Mouse (Mus musculus) brain, embryonic 14.5 days (tissue): ENCODE measurements around the gene Kcnc4.

Experiments used
- CTCF ChIP-seq: fragments of 200-500 bp; IDR thresholded peaks from 2 replicates; pipeline ENCODE4 v1.5.1; 2012; ENCODE audit warnings: inconsistent platforms, mild to moderate bottlenecking, moderate library complexity, borderline replicate concordance; ENCODE audit not compliant: insufficient read depth, insufficient read length; ENCODE audit errors: extremely low read depth
- POLR2A ChIP-seq: fragments of 200-500 bp; IDR thresholded peaks from 2 replicates; pipeline ENCODE4 v1.6.1; 2012; ENCODE audit warnings: mild to moderate bottlenecking, inconsistent platforms, borderline replicate concordance; ENCODE audit not compliant: poor library complexity, insufficient read depth, insufficient read length, severe bottlenecking; ENCODE audit errors: extremely low read depth

GRCm38 (mm10) chr3:107442191-107442590 is 17.2 kb downstream of the Kcnc4 start:
- TF ChIP-seq CTCF = no peak
- no peak for TF ChIP-seq POLR2A
